Mouse (Mus musculus): ENCODE data around the gene Trpc5os.

Gene Trpc5os

DNA sequence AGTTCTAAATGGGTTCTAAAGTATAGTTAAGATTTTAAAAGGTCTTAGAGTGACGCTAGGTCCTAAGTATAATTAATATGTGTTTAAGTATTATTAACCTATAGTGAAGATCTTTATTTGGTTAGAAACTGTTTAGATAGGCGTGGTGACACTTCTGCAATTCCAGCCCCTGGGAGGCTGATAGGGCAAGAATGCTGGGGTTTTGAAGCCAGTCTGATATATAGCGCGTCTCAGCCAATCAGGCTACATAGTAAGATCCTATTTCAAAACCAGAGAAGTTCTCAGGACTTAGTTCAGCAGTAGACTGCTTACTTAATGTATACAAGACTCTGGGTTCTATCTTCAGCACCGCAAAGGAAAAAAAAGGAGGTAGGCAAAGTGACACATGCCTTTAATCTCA is at the start of gene Trpc5os:
Gene Trpc5os (plus strand): TSS at position 301 of the 400 bp plus-strand sequence.
- no peak for DNase-seq

DNA sequence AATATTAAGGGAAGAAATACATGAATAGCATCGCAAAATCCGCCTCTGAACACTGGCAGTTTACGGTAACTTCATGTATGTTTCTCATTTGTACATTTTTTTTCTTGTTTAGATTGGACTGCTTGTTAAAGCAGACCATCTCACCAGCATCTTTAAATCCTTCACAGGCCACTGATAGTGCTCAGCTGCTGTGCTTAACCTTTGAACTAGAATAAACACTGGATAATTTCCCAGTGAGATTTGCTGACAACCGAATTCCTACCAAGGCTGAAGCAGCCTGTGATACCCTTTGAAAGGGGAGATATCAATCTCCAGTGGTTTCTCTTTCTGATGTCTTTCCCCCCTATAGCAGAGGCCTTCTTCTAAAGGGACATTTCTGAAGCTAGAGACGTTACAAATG is 48.3 kb upstream of the Trpc5os start:
- no peak for DNase-seq

GRCm38 (mm10) chrX:144420259-144420658 is 36.1 kb upstream of the Trpc5os start:
- no peak for DNase-seq

- no peak for DNase-seq
These were observed 35.3 kb upstream of the Trpc5os start for GRCm38 (mm10) chrX:144421091-144421490.

- DNase-seq, result no peak
These were observed 32.5 kb upstream of the Trpc5os start for GRCm38 (mm10) chrX:144423848-144424247.

DNA sequence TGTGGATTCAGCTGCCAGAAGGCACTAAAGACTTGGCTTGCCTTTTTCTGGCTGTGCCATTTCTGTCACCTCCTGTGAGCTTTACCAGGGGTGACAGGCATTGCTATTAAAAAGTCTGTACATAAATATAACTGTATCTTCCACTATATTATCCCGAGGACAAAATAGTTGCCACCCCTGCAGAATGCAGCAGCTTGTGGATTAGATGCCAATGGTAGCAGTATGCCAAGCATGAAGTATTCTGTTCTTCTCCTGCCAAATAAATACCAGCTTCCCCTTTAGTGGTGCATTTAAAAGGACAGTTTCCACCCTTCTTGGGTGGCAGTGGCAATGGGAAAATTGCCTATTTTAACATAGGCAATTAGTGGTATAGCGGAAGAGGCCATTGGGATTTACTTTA is 8.0 kb downstream of the Trpc5os start:
- no peak for DNase-seq

GRCm38 (mm10) chrX:144491394-144491793 is 35.0 kb downstream of the Trpc5os start:
- DNase-seq, result no peak

DNA sequence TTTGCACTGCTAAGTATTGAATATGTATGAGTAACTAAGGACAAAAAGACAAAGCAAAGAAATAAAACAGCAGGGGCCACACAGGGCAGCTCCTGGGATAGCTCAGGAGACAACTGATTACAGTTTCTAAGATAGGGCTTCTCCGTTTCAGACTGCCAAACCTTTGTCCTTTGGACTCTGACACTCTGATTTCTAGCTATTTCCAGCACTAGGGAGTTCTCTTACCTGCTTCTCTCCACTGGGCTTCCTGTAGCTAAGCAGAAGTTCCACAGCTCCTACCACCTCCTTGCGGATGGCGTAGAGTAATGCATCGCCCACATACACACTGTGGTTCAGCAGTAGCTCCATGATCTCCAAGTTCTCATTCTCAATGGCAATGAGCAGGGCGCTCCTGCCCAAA is 66.9 kb downstream of the Trpc5os start:
- DNase-seq, result no peak

- no peak for DNase-seq
These were observed 69.7 kb downstream of the Trpc5os start for GRCm38 (mm10) chrX:144526042-144526441.
